Mouse (Mus musculus) lung, embryonic 14.5 days (tissue): ENCODE data around the gene H2-M10.1. TPM values are rescaled to one million over a fixed set of nuclear protein-coding genes. Genes with fewer than 3 reads are reported as not detected.
"Not testable (repeated sequence)": the region's sequence is repeated elsewhere in the genome, so short reads cannot be mapped to it uniquely, and the experiment has no call there.

ENCODE experiments used
- ATAC-seq: fragments of 200-750 bp; cut with Nextera tagmentation; 2 replicates; pipeline ENCODE4 v1.8.0; 2017; ENCODE audit warnings: mild to moderate bottlenecking, moderate TSS enrichment, moderate library complexity; ENCODE audit not compliant: insufficient read depth
- DNase-seq: peaks from one replicate; pipeline ENCODE4 v3.0.0-alpha.2; 2015
- H3K27ac ChIP-seq: fragments of 300-500 bp; sonication (generic); 2 replicates; pipeline ENCODE4 v1.5.1; 2014; ENCODE audit warnings: low read depth, mild to moderate bottlenecking, moderate library complexity
- H3K27me3 ChIP-seq: fragments of 300-500 bp; sonication (generic); 2 replicates; pipeline ENCODE4 v1.6.1; 2014; ENCODE audit warnings: low read length, control low read depth; ENCODE audit not compliant: insufficient read depth
- H3K36me3 ChIP-seq: fragments of 300-500 bp; sonication (generic); 2 replicates; pipeline ENCODE4 v1.6.1; 2014; ENCODE audit warnings: control low read depth; ENCODE audit not compliant: insufficient read depth
- H3K4me1 ChIP-seq: fragments of 300-500 bp; sonication (generic); 2 replicates; pipeline ENCODE4 v1.6.1; 2014; ENCODE audit warnings: antibody characterized with exemption, control low read depth; ENCODE audit not compliant: insufficient read depth
- H3K4me2 ChIP-seq: fragments of 300-500 bp; sonication (generic); 2 replicates; pipeline ENCODE4 v1.6.1; 2014; ENCODE audit warnings: mild to moderate bottlenecking
- H3K4me3 ChIP-seq: fragments of 300-500 bp; sonication (generic); 2 replicates; pipeline ENCODE4 v1.5.1; 2014; ENCODE audit warnings: low read depth, low read length
- H3K9ac ChIP-seq: fragments of 300-500 bp; sonication (generic); 2 replicates; pipeline ENCODE4 v1.6.1; 2014
- H3K9me3 ChIP-seq: fragments of 300-500 bp; sonication (generic); 2 replicates; pipeline ENCODE4 v1.6.1; 2016; ENCODE audit warnings: low read depth, low read length, control low read depth
- CTCF ChIP-seq: IDR thresholded peaks from 2 replicates; pipeline ENCODE4 v1.5.1; 2016; ENCODE audit warnings: antibody characterized with exemption, low read depth
- WGBS: fragments of 180-500 bp; shearing (Covaris S2); extraction: QIAGEN DNeasy Blood & Tissue Kit; methylation state at CpG from one replicate; pipeline ENCODE4 v1.1.7; 2014; 5-methylcytosine and 5-hydroxymethylcytosine counted together
- polyA plus RNA-seq: library from polyadenylated mRNA; unstranded; fragments of >200 nt; fragmentation: Nextera tagmentation; extraction: Ambion mirVana; gene quantifications from 2 replicates; pipeline ENCODE4 v1.2.1, GENCODE M21; 2014

Gene H2-M10.1
- polyA plus RNA-seq, 1 experiment from 2014 or later, result not detected

DNA sequence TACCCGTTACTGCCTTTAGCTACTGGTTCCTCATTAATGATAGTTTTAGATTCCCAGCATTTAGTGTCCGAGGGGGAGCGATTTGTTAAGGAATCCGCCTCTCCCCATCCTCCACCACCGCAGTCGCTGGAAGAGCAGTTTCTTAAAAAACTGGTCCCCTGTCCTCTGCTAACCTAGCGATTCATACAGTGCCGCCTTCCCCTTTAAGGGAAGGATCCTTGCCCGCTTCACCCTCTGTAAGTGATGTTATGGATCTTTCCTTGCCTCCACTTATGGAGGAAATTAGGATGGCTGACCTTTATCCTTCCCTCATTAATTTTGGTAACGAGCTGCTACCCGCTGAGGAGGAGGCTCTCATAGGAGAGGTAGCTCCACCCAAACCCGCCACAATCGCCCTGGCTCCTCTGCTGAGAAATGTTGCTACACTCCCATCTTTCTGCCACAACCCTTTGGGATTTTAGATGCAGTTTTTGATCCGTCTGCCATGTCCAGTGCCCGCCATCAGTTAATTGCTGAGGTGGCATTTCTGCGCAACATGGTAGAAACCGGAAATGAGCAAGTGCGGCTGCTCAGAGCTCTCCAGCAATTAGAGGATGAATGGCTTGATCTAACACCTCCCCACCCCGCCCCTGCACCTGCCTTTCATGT lies 10.8 kb downstream of the H2-M10.1 start:
- no peaks in the 10 kb centered on the region for H3K4me1 ChIP-seq

DNA sequence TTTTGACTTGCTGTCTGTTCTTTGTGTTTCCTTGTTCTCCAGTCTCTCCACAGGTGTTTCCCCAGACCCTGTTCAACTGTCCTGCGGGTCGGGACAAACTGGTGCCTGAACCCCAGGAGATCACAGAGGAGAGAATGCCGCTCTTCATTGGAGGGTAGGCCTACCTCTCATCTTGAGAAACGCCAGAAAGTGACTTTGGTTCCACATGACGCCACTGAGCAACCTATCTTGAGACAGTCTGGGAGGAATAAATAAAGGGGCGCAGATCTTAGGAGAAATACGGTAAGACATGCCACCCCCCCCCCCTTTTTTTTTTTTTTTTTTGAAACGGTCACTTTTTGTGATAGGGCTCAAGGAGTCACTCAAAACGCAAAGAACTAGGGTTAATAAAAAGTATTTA lies 11.4 kb downstream of the H2-M10.1 start:
- ATAC-seq, result peak; percentile 75
- H3K4me2 ChIP-seq, result peak overlapping the region; percentile 83
- H3K27me3 ChIP-seq, result no peaks in the 10 kb centered on the region
- H3K36me3 ChIP-seq, result no peaks in the 10 kb centered on the region
- peak; percentile 65 for DNase-seq
- 5% methylated on average over 9 of the region's 9 CpGs for WGBS
- no peaks in the 10 kb centered on the region for H3K4me1 ChIP-seq
- peak overlapping the region; percentile 50 for H3K4me3 ChIP-seq
- no peaks in the 10 kb centered on the region for H3K9me3 ChIP-seq
- TF ChIP-seq CTCF, result no peak
- no peak overlapping the region for H3K9ac ChIP-seq
- H3K27ac ChIP-seq, result no peak overlapping the region

More for the DNA sequence above, 10.8 kb downstream of the H2-M10.1 start:
- Histone ChIP-seq H3K9me3 (no peaks in the 10 kb centered on the region), H3K9ac (peak overlapping the region; percentile 62), H3K27me3 (no peaks in the 10 kb centered on the region), H3K4me3 (peak overlapping the region; percentile 50), H3K27ac (no peak overlapping the region), H3K36me3 (no peaks in the 10 kb centered on the region), H3K4me2 (peak overlapping the region; percentile 83)
- DNase-seq (peak; percentile 63), ATAC-seq (peak; percentile 83)
- TF ChIP-seq CTCF, result no peak
- WGBS, result under 1% methylated on average over 19 of the region's 19 CpGs

DNA sequence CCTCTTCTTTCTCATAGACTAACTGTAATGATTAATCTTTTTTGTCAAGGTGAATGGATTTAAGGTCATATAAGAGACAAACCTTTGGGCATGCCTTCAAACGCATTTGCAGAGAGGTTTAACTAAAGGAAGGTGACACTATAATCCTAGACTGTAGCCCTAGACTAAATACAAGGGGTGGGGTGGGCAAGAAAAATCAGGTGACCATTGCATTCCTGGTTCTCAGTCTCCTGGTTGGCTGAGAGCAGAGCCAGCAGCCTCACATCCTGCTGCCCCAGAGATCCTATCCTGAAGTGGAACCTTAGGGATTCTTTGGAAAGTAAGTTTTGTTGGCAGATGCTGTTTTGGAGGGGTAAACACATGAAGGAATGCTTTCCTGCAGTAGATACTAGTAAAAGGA lies 16.7 kb downstream of the H2-M10.1 start:
- no peak overlapping the region for H3K9ac ChIP-seq
- H3K4me2 ChIP-seq, result no peak overlapping the region
- no peak overlapping the region for H3K27ac ChIP-seq
- ATAC-seq (no peak), DNase-seq (no peak)
- no peaks in the 10 kb centered on the region for H3K27me3 ChIP-seq
- H3K36me3 ChIP-seq, result no peaks in the 10 kb centered on the region
- H3K4me3 ChIP-seq, result no peak overlapping the region
- WGBS, result 17% methylated on average over 1 of the region's 1 CpGs
- no peak for TF ChIP-seq CTCF
- no peaks in the 10 kb centered on the region for H3K9me3 ChIP-seq
- no peaks in the 10 kb centered on the region for H3K4me1 ChIP-seq

DNA sequence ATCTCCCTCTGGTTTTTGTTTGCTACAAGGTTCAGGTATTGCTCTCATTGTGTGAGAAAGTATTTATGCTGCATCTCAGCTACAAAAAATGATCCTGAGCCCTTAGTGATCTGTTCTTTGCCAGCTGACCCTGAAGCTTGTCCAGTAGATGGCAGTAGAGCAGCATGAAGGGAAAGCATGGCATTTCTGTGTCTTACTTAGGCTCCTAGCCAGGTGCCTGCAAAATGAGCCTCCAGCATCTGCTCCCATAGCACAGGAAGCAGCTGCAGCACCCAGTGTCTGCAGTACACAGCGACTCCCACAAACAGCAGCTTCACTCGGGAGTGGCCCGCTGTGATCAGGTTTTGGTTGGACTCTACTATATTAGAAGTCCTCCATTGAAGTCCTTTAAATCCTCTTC lies 17.1 kb downstream of the H2-M10.1 start:
- peak; percentile 82 for TF ChIP-seq CTCF
- not testable (repeated sequence) for H3K27me3 ChIP-seq, H3K4me1 ChIP-seq, H3K27ac ChIP-seq, H3K36me3 ChIP-seq, H3K9me3 ChIP-seq, H3K4me3 ChIP-seq, H3K4me2 ChIP-seq, H3K9ac ChIP-seq
- ATAC-seq, result peak; percentile 17; the same call in 1 of the 2 replicates
- peak; percentile 91 for DNase-seq
- under 1% methylated on average over 3 of the region's 3 CpGs for WGBS

DNA sequence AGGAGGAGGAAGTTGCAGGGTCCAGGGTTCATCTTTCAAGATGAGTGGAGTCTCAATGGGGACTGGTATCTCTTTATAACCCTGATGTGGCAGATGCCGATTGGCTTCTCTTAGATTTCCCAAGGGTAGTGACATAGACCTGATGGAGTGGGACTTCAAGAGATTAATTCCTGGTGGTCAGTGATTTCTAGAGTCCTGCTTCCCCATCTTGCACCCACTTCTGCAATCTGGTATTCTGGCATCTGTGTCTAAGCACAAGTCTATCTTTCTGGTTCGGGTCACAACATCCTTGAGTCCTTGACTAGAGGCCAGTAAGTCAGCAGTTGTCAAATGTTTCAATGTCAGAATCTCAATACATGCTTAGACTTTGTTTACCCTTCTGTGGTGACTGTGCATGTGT lies 39.6 kb downstream of the H2-M10.1 start, which contains the start of gene H2-M10.2:
Gene H2-M10.2 (minus strand): TSS at position 101 of the 400 bp plus-strand sequence.
- H3K4me3 ChIP-seq, result no peak within 1 kb of the TSS
- H3K27ac ChIP-seq, result no peak within 1 kb of the TSS
- TF ChIP-seq CTCF, result no peak
- no peak within 1 kb of the TSS for H3K9ac ChIP-seq
- no peaks in the 10 kb centered on the region for H3K27me3 ChIP-seq
- WGBS, result 90% methylated on average over 2 of the region's 2 CpGs
- H3K9me3 ChIP-seq, result 0 out of 2 replicates have a peak, but pooled peaks cover 3% of the 10 kb centered on the region
- H3K4me1 ChIP-seq, result no peaks in the 10 kb centered on the region
- H3K36me3 ChIP-seq, result peaks cover 4% of the 10 kb centered on the region; the same call in 1 of the 2 replicates
- DNase-seq (no peak), ATAC-seq (no peak)
- no peak within 1 kb of the TSS for H3K4me2 ChIP-seq

DNA sequence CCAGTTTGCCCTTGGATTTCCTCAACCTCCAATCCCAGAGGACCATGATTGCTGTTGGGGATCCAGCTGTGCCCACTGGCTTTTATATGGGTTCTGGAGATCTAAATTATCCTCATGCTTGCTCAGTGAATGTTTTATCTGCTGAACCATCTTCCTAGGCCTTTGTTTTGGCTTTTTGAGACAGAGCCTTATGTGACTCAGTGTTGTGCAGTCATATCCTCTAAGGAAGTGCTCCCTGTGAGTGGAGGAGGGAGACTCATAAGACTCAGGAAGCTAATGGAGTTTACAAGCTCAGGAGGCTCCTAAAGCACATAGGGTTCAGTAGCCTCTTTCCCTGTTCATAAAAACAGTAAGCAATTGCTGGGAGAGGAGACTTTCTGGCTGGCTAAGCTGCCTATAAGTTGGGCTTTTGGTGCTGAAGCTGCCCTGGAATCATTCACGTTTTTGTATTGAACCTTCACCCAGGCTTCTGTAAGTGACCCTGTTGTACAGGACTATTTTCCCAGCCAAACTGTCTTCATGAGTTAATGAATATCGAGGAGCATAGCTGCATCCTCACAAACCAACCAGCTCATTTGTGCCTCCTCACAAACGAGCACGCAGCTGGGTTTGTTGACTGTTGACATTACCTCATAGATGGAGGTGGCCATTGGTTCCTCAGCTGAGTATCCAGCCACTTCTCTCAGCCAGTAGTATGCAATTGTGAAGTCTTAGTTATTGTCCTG lies 44.3 kb downstream of the H2-M10.1 start:
- H3K36me3 ChIP-seq, result peaks cover 24% of the 10 kb centered on the region
- H3K9me3 ChIP-seq, result 0 out of 2 replicates have a peak, but pooled peaks cover 3% of the 10 kb centered on the region
- no peak overlapping the region for H3K4me3 ChIP-seq
- H3K4me1 ChIP-seq, result no peaks in the 10 kb centered on the region
- 92% methylated on average over 4 of the region's 4 CpGs for whole genome bisulfite sequencing
- DNase-seq (no peak), ATAC-seq (no peak)
- no peaks in the 10 kb centered on the region for H3K27me3 ChIP-seq
- no peak for TF ChIP-seq CTCF
- no peak overlapping the region for H3K9ac ChIP-seq
- H3K4me2 ChIP-seq, result no peak overlapping the region
- no peak overlapping the region for H3K27ac ChIP-seq

DNA sequence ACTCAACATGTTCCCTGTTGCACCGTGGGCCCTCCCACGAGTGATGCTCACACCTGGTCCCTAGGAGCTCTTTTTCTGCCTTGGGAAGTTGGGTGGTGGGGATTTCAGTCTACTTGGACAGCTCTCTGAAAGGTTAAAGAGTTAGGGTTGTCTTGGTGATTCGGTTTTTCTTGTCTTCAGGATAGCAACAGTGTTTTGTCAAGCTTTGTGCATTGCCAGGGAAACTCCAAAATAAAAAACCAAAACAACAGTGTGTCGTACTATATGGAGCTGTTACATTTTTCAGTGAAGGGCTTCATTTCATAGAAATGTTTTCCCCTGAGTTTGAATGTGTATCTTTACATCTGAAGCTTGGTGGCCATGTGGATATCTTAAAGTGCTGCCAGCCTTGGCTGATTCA lies 51.2 kb downstream of the H2-M10.1 start:
- no peak for TF ChIP-seq CTCF
- DNase-seq (no peak), ATAC-seq (no peak)
- no peak overlapping the region for H3K9ac ChIP-seq
- H3K27me3 ChIP-seq, result no peaks in the 10 kb centered on the region
- no peak overlapping the region for H3K27ac ChIP-seq
- peaks cover 31% of the 10 kb centered on the region for H3K36me3 ChIP-seq
- H3K4me1 ChIP-seq, result peaks cover 13% of the 10 kb centered on the region
- H3K4me2 ChIP-seq, result no peak overlapping the region
- H3K9me3 ChIP-seq, result no peaks in the 10 kb centered on the region
- H3K4me3 ChIP-seq, result no peak overlapping the region
- 80% methylated on average over 4 of the region's 4 CpGs for WGBS
